Mouse (Mus musculus) mouse embryonic stem cell (cell line): Measurements from ENCODE around the gene Prmt8.

Experiments
- in situ Hi-C, 2 experiments: fragments of 300-500 bp; cut with MboI; formaldehyde crosslinking; loops; 1 replicate in 1 of 2; 3 replicates in 1 of 2; pipeline ENCODE4 v1.14.3; 2019 to 2020; ENCODE audit warnings: low sequenced_read_pairs in 2 of 2, low pct_unique_long_range_greater_than_20kb in 1 of 2, mixed read lengths in 1 of 2; ENCODE audit not compliant: unreplicated experiment in 1 of 2

The Prmt8 gene

GRCm38 (mm10) chr6:127742290-127742689 is 27.0 kb downstream of the Prmt8 start:
- in situ Hi-C loops, result no loop called here

DNA sequence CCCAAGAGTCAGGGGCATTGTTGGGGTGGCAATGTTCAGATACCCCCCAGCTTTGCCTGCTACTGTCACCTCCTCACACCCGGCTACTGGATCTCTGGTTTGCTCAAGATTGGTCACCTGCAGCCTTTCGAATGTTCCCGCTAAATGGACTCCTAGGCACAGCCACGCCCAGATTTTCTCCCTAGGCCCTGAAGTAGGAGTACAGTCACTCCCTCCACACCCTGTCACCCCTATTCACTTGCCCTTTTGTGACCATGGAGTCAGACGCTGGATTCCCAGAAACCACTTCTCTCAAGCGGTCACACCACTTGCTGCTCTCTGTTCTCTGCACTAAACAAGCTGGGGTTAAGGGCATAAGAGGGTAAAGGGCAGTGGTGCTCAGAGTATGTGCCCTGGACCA is 28.1 kb downstream of the Prmt8 start:
- in situ Hi-C loops, result no loop called here

DNA sequence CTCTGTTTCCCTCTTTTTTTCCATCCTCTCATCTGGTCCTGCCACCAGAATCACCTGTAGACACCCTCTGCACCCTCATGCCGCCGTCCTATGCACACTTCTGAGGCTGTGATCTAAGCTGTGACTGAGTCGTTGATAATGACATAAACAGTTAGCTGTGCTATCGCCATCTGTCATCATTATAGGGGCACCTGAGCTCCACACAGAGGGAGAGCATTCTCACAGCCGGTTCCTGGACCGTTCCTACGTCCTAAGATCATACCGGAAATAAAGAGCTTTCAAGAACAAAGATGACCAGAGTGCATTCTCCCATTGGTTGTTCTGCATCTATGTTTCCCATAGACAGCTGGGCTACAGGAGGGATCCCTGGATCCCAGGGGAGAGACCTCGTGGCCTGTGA is 28.6 kb downstream of the Prmt8 start:
- in situ Hi-C loops, result no loop called here

DNA sequence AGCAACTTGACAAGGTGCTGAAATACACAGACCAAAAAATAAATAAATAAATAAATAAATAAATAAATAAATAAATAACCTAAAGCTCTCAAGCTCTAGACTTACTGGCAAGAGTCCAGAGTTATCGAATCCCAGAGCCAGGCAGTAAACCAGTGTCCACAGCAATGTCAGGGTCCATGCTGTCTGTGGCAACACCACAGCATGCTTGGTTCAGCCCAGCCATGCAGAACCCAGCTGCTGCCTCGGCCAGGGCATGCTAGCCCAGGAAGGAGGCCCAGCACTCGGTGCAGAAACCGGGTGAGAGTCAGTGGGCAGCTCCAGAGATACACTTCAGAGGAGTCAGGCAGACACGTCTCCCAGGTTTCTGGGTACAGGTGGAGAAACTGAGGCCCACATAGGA is 29.4 kb downstream of the Prmt8 start:
- in situ Hi-C loops, result no loop called here

GRCm38 (mm10) chr6:127735130-127735981 is 33.9 kb downstream of the Prmt8 start:
- in situ Hi-C loops, result no loop called here

GRCm38 (mm10) chr6:127723126-127723525 is 46.1 kb downstream of the Prmt8 start:
- in situ Hi-C loops, result no loop called here

GRCm38 (mm10) chr6:127719875-127720274 is 49.4 kb downstream of the Prmt8 start:
- in situ Hi-C loops, result no loop called here

DNA sequence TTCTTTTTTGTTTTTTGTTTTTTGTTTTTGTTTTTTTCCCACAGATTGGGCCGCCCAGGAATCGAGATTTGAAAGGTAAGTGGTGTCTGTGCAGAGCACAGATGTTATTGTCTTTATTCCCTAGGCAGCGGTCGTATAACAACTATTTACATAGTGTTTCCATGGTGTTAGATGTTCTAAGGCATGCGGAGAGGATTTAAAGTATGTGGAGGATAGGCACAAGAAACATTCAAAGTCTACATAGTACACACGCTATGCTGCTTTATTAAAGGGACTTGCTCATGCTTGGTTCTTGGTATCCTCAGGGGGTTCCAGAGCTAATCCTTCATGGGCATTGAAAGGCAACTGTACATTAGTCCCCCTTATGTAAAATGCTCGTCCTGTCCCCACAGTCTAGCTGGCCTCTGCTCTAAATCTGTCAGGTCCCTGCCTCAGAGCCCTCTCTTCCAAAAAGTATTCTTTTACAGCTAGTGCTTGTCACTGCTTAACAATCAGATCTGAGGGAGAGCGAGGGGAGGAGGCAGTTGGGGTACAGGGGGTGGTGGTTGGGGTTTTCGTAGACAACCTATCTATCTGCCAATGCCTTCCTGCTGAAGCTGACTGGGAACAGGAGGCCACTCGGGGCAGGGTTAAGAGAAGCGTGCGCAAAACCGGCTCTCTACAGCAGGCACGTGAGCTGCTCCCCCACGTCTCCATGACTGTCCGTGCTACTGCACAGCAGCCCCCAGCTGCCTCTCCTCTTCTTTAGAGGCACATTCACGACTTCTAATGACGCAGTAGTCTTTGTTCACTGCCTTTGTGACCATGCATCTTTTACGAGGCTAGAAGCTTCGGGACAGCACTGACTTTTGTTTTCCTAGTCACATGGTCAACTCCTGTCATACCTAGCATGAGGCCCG is 51.8 kb downstream of the Prmt8 start:
- in situ Hi-C loops, result no loop called here

- in situ Hi-C loops, result no loop called here
Observed at GRCm38 (mm10) chr6:127715428-127715827, 53.8 kb downstream of the Prmt8 start.

GRCm38 (mm10) chr6:127714906-127715305 is 54.4 kb downstream of the Prmt8 start:
- in situ Hi-C loops, result no loop called here

DNA sequence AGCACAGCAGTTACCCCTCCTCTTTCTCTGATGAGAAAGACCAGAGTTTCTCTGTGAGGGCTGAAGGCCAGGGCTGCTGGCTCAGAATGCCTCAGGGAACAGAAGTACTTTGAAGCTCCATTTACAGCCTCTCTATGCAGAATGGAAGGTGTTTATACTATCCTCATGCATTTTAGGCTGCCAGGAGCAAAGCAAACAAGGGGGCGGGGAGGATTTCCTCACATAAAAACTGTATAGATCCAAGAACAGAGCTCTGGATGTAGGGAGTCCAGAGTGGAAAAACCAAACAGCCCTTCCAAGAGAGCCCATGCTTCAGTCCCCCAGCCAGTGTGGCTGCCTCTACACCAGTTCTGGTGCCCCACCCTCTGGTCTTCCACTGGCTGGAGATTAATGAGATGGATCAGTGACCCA is 61.0 kb downstream of the Prmt8 start:
- in situ Hi-C loops, result no loop called here

GRCm38 (mm10) chr6:127701036-127701783 is 68.1 kb downstream of the Prmt8 start:
- in situ Hi-C loops, result no loop called here

DNA sequence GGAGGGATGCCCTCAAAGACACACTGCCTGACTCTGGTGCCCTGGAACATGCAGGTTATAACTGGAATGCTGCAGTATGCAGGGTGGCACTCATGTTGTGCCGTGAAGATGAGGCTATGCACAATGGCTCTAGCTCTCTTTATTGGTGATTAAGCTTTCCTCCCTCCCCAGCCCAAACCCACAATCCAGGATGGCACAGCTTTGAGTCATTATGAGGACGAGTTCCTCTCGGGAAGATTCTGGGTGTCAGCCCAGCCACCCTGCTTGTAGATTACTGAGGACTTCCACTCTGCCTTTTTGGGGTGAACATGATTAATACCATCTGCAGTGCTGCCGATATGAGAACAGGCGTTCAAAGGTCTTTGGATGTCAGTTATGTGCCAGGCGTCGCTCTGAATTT is 75.6 kb downstream of the Prmt8 start:
- in situ Hi-C loops, result no loop called here

DNA sequence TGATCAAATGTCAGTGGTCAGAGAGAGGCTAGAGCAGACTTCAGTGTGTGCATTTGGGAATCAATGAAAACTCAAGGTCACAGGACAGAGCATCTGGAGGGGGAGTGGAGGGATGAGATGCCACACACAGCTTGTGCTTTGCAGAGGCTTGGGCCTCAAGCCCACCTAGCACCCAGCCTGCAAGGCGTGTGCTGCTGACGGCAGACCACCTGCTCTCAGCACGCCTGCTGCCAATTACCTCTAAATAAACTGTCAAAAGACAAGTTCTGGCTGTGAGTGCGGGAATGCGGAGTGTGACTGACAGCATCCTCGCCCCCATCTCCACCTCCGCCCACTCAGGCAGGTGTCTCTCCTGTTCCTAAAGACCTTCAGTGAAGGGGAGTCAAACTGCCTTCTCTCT is 77.0 kb downstream of the Prmt8 start:
- in situ Hi-C loops, result no loop called here

DNA sequence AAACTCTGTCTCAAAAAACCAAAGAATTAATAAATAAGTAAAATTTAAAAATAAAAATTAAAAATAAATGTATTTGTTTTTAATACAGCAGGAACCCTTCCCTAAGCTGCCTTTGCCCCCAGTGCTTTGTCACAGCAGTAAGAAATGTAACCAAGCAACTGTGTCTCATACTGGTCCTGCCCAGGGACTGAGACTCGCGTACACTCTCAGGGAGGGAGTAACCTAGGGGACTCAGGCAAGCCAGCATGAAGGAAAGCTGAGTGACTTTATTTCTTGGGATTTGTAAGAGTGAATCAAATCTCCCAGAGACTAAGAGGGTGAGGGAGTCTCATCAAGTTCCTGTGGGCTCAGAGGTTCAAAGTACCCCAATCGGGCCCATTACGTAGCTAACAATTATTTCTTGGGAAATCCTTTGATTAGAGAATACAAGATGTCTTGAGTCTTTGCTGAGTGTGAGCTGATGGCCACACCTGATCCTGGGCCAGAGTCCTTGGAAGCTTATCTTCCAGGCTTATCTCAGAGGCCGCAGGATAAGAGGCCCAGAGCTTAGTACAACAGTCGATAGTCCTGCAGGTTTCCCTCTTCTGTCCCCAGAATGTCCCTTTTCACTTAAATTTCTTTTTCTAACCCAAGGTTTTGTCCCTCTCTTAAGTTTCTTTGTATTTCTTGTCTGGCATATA is 82.0 kb downstream of the Prmt8 start:
- in situ Hi-C loops, result loop anchor here in 1 of 2 experiments (10.0 kb wide), 1 partner anchor 187 kb away; no protein-coding TSS in a partner anchor

DNA sequence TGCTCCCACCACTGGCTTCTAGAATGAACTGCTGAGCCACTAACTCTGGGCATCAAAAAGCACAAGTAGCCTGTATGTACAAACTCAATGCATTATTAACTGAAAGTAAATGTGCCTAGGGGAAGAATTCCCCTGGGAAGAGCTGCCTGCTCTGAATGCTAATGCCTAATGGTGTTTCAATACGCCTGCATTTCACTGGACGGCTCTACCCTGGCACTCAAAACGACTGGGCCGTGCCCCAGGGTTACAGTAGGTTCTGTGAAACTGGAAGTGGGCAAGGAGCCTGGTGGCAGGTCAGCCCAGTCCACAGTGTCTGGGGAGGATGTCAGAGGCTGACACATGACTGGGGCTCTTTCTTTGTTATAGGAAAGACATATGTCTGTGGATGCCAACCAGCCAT is 84.3 kb downstream of the Prmt8 start:
- in situ Hi-C loops, result loop anchor here in 1 of 2 experiments (10.0 kb wide), 1 partner anchor 190 kb away; no protein-coding TSS in a partner anchor

DNA sequence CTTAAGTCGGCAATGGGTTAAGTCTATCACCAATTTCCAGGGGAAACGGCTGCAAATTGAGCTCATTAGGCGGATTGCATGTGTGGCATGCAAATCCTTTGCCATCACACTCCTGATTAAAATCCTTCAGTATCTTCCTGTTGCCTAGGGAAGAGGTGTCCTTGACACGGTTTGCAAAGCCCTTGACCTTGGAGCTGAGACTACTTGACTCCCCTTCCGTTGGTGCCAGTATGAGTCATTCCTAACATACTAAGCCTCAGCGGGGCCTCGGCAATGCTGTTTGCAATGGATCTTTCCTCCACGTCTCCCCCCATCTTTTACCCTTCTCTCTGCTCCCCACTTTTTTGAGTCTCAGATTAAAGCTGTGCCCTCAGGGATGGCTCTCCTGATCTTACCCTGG is 85.7 kb downstream of the Prmt8 start:
- in situ Hi-C loops, result loop anchor here in 1 of 2 experiments (10.0 kb wide), 1 partner anchor 191 kb away; no protein-coding TSS in a partner anchor

- in situ Hi-C loops, result loop anchor here in 1 of 2 experiments (10.0 kb wide), 1 partner anchor 194 kb away; no protein-coding TSS in a partner anchor
Observed at GRCm38 (mm10) chr6:127680784-127681183, 88.5 kb downstream of the Prmt8 start.
